Mouse (Mus musculus) erythroblast, embryonic 14.5 days (primary cell): ENCODE data around the gene Lsp1.

ENCODE experiments used
- GATA1 ChIP-seq: IDR thresholded peaks from 2 replicates; pipeline ENCODE4 v1.6.1; 2012; ENCODE audit warnings: low read length, inconsistent platforms, mixed read lengths
- TAL1 ChIP-seq: IDR thresholded peaks from 3 replicates; pipeline ENCODE4 v1.6.1; 2012; ENCODE audit warnings: low read length, inconsistent platforms, mixed read lengths

- TF ChIP-seq TAL1, result no peak
- TF ChIP-seq GATA1, result no peak
Observed at GRCm38 (mm10) chr7:142480661-142481060, 20.1 kb downstream of the Lsp1 start.
